Mouse (Mus musculus) small intestine, adult 2 months (tissue): ENCODE measurements at regions not wholly inside any gene's neighbourhood (a gene's known extent, or its start where the extent isn't known, plus 50 kb on each side); places are given as distances from the start of the nearest gene placed in this dataset.

Experiments
- H3K27ac ChIP-seq: fragments of 200-500 bp; 2 replicates; pipeline ENCODE4 v1.5.1; 2012; ENCODE audit warnings: low read depth, low read length, control low read depth, inconsistent platforms; ENCODE audit not compliant: insufficient read depth
- H3K27me3 ChIP-seq: fragments of 200-500 bp; 2 replicates; pipeline ENCODE4 v1.6.1; 2012; ENCODE audit warnings: mild to moderate bottlenecking, moderate library complexity, low read length, inconsistent platforms; ENCODE audit not compliant: control insufficient read depth, insufficient read depth
- H3K36me3 ChIP-seq: fragments of 200-500 bp; 2 replicates; pipeline ENCODE4 v1.6.1; 2012; ENCODE audit warnings: mild to moderate bottlenecking, low read length, control low read depth, inconsistent platforms; ENCODE audit not compliant: control insufficient read depth, insufficient read depth
- H3K4me1 ChIP-seq: fragments of 200-500 bp; 2 replicates; pipeline ENCODE4 v1.6.1; 2012; ENCODE audit warnings: low read length, inconsistent platforms, mixed read lengths; ENCODE audit not compliant: control insufficient read depth, insufficient read depth, insufficient read length
- H3K4me3 ChIP-seq: fragments of 200-500 bp; 2 replicates; pipeline ENCODE4 v1.5.1; 2012; ENCODE audit warnings: low read depth, mild to moderate bottlenecking, control low read depth, inconsistent platforms, low read length, moderate library complexity
- CTCF ChIP-seq: fragments of 200-500 bp; IDR thresholded peaks from 2 replicates; pipeline ENCODE4 v1.5.1; 2012; ENCODE audit warnings: low read depth, mild to moderate bottlenecking, control low read depth, inconsistent platforms, low read length, moderate library complexity, mixed read lengths; ENCODE audit not compliant: insufficient replicate concordance, insufficient read length; ENCODE audit errors: extremely low read depth
- POLR2A ChIP-seq: fragments of 200-500 bp; IDR thresholded peaks from 2 replicates; pipeline ENCODE4 v1.6.1; 2012; ENCODE audit warnings: low read depth, mild to moderate bottlenecking, control low read depth, inconsistent platforms, low read length, moderate library complexity
- WGBS: fragments of 180-500 bp; shearing (Covaris S2); methylation state at CpG from one replicate; pipeline ENCODE4 v1.1.7; 2018; 5-methylcytosine and 5-hydroxymethylcytosine counted together

- 78% methylated on average over 3 of the region's 3 CpGs for WGBS
- H3K27ac ChIP-seq: no peak overlapping the region
- no peaks in the 10 kb centered on the region for H3K4me1 ChIP-seq
- no peak overlapping the region for H3K4me3 ChIP-seq
- no peaks in the 10 kb centered on the region for H3K27me3 ChIP-seq
- TF ChIP-seq CTCF (no peak), POLR2A (no peak)
- H3K36me3 ChIP-seq: no peaks in the 10 kb centered on the region
Observed at GRCm38 (mm10) chr7:133521936-133522335, 80.0 kb downstream of the Tex36 start.

DNA sequence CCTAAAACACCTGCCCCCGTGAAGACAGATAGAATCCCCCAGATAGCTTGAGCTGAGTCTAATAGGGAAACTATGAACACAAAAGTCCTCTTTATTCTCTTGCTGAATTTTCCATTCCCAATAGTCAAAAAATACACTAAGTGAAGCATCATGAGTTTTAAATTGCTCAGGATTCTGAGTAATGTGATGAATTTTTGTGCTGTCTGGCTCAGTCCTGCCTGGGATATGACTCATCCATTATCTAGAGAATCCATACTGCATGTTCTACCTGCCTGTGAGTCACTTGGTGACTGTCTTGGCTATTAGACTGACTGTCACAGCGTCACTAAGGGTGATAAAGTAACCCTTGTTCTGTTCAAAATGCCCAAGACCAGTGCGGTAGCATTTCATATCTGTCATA is 83.0 kb downstream of the Tex36 start:
- no peaks in the 10 kb centered on the region for H3K4me1 ChIP-seq
- WGBS: 70% methylated on average over 3 of the region's 3 CpGs
- H3K27me3 ChIP-seq: no peaks in the 10 kb centered on the region
- no peak overlapping the region for H3K4me3 ChIP-seq
- H3K27ac ChIP-seq: no peak overlapping the region
- no peaks in the 10 kb centered on the region for H3K36me3 ChIP-seq
- no peak for TF ChIP-seq CTCF
- no peak for TF ChIP-seq POLR2A

GRCm38 (mm10) chr7:133517576-133517975 is 84.4 kb downstream of the Tex36 start:
- Histone ChIP-seq H3K27me3 (no peaks in the 10 kb centered on the region), H3K36me3 (no peaks in the 10 kb centered on the region), H3K4me1 (no peaks in the 10 kb centered on the region), H3K4me3 (no peak overlapping the region), H3K27ac (no peak overlapping the region)
- WGBS: 79% methylated on average over 5 of the region's 5 CpGs
- TF ChIP-seq CTCF: no peak
- TF ChIP-seq POLR2A: no peak

DNA sequence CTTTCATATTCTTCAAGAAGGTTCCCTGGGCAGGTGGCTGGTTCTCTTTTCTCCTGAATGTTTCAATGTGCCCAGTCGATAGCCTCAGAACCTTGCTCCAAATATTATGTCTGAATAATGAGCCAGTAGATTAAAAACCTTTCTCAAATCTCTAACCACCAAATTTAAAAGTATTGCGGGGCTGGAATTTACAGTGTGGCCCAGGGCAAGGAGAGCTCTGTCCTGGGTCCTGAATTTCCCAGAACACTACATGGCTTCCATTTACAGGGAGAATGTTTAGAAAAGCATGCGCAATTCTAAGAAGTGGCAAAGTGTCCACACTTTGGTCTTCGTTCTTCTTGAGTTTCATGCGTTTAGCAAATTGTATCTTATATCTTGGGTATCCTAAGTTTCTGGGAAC is 91.0 kb downstream of the Tex36 start:
- Histone ChIP-seq H3K27ac (no peak overlapping the region), H3K4me1 (no peaks in the 10 kb centered on the region), H3K36me3 (no peaks in the 10 kb centered on the region), H3K27me3 (no peaks in the 10 kb centered on the region), H3K4me3 (no peak overlapping the region)
- 47% methylated on average over 5 of the region's 5 CpGs for WGBS
- TF ChIP-seq POLR2A: no peak
- no peak for TF ChIP-seq CTCF

DNA sequence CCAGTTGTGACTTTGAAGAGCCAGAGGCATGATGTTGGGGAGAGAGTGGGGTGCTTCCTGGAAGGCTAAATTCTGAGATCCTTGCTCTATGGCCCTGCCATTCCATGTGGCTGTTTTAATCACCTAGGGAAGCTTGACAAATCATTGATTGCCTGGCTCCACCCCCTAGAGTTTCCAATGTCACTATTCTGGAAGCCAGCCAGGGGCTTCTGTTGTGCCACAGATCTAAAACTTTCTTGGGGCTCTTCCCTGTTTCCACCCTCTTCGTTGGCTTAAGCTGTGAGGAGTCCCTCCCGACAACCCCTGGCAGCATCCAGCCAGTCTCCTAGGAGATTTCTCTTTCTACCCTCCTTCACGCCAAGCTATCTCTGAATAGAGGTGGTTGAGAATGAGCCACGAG is 92.5 kb downstream of the Tex36 start:
- H3K4me1 ChIP-seq: no peaks in the 10 kb centered on the region
- 43% methylated on average over 4 of the region's 4 CpGs for WGBS
- no peak overlapping the region for H3K27ac ChIP-seq
- no peaks in the 10 kb centered on the region for H3K27me3 ChIP-seq
- H3K4me3 ChIP-seq: no peak overlapping the region
- no peaks in the 10 kb centered on the region for H3K36me3 ChIP-seq
- TF ChIP-seq POLR2A: no peak
- no peak for TF ChIP-seq CTCF

- Histone ChIP-seq H3K27me3 (no peaks in the 10 kb centered on the region), H3K36me3 (no peaks in the 10 kb centered on the region), H3K4me3 (no peak overlapping the region), H3K27ac (no peak overlapping the region), H3K4me1 (no peaks in the 10 kb centered on the region)
- no peak for TF ChIP-seq CTCF
- no peak for TF ChIP-seq POLR2A
- 49% methylated on average over 11 of the region's 11 CpGs for WGBS
Observed at GRCm38 (mm10) chr7:133508370-133509012, 93.5 kb downstream of the Tex36 start.

GRCm38 (mm10) chr7:133505628-133506027 is 96.3 kb downstream of the Tex36 start:
- H3K27ac ChIP-seq: no peak overlapping the region
- no peak overlapping the region for H3K4me3 ChIP-seq
- no peaks in the 10 kb centered on the region for H3K36me3 ChIP-seq
- no peaks in the 10 kb centered on the region for H3K4me1 ChIP-seq
- TF ChIP-seq POLR2A: no peak
- no peak for TF ChIP-seq CTCF
- WGBS: 78% methylated on average over 2 of the region's 2 CpGs
- no peaks in the 10 kb centered on the region for H3K27me3 ChIP-seq

GRCm38 (mm10) chr7:133503946-133504345 is 98.0 kb downstream of the Tex36 start:
- TF ChIP-seq CTCF: no peak
- TF ChIP-seq POLR2A: no peak
- H3K4me1 ChIP-seq: no peaks in the 10 kb centered on the region
- H3K27ac ChIP-seq: no peak overlapping the region
- H3K36me3 ChIP-seq: no peaks in the 10 kb centered on the region
- WGBS: 74% methylated on average over 5 of the region's 5 CpGs
- no peaks in the 10 kb centered on the region for H3K27me3 ChIP-seq
- no peak overlapping the region for H3K4me3 ChIP-seq
